Mouse (Mus musculus): ENCODE measurements at regions not wholly inside any gene's neighbourhood (a gene's known extent, or its start where the extent isn't known, plus 50 kb on each side); places are given as distances from the start of the nearest gene placed in this dataset.

GRCm38 (mm10) chr3:18787531-18788176, 839.4 kb downstream of the Cypt12 start:
- TF ChIP-seq CTCF (IDR thresholded peaks at IDR 0.05; ENCODE audit: borderline replicate concordance, control insufficient read depth, extremely low read depth, insufficient read depth, low read length, poor library complexity) (no peak), POLR2A (IDR thresholded peaks at IDR 0.05; ENCODE audit: control insufficient read depth, extremely low read depth, insufficient read depth, low read length, poor library complexity) (no peak)

Data from thymus, adult 2 months (tissue).